Mouse (Mus musculus): Measurements from ENCODE around the gene Hoxa11. TPM values are rescaled to one million over a fixed set of nuclear protein-coding genes. Genes with fewer than 3 reads are reported as not detected.

Hoxa11 gene
- total and polyA plus RNA-seq, 2 experiments from 2014 or later, result not detected

DNA sequence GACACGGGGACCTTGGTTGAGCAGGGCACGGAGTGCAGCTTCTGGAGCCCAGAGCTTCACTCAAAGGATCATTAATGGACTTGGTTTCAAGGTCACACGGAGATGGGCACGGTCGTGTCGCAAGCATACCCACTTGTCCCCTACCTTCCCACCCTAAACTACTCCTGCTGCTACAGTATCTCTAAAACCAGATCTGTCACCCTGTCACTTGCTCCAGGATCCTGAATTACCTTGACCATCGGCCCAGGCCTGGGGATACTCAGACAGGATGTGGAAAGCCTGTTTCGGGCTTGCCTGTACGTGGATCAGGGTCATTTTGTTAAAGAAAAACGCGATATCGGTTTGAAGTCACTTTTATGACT is 35.9 kb downstream of the Hoxa11 start:
- WGBS, result 12% methylated on average over 12 of the region's 12 CpGs
- no peak for TF ChIP-seq CTCF (IDR thresholded peaks at IDR 0.05; ENCODE audit: low read depth)
- Histone ChIP-seq H3K36me3 (ENCODE audit: insufficient read depth, low read length) (no peaks in the 10 kb centered on the region), H3K9me3 (ENCODE audit: low read length) (no peaks in the 10 kb centered on the region), H3K4me2 (ENCODE audit: low read depth, low read length) (no peak overlapping the region), H3K27me3 (ENCODE audit: insufficient read depth, low read length) (peaks cover 86% of the 10 kb centered on the region), H3K9ac (replicated peaks; ENCODE audit: low read length) (no peak overlapping the region), H3K27ac (no peak overlapping the region), H3K4me3 (ENCODE audit: low read length) (peak overlapping the region; percentile 2; the same call in 1 of the 2 replicates), H3K4me1 (ENCODE audit: insufficient read depth, low read length) (no peaks in the 10 kb centered on the region)
- ATAC-seq (no peak), DNase-seq (ENCODE audit: low spot score) (no peak)

DNA sequence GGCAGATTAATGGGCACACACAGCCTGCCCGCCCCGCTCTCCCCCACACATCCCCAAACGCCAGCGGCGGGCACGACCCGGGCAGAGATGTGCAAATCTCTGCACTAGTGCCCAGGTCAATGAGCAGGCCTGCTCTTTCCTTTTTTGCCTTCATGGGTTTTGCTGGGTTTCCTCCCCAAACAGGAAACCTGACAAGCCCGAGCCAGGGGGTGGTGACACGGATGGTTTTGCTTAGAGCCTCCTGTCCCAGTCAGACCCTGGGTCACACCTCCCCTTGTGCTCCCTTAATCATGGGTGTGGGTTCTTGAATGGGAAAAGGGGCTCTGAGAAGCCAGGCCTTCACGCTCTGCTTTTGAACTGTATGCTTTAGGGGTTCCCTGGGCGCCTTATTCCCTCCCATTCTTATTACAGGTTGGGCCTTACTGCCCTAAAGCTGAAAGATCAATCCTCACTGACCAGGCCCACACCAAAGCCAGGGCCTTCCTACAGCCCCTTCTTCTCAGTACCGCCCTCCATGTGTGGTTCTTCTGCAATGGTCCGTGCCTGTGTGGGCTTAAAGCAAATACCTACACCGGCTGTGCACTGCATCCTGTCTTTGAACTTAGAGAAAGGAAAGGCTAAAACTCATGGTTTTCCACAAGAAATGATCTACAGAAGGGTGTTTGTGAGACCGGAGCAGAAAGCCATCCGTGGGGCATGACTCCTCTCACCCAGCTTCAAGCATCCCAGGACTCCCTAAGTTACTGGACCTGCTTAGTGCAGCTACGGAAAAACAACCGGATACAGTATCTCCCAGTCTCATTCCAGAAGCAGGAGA is 36.5 kb downstream of the Hoxa11 start:
- no peak for TF ChIP-seq CTCF (IDR thresholded peaks at IDR 0.05; ENCODE audit: low read depth)
- WGBS, result 9% methylated on average over 18 of the region's 18 CpGs
- no peaks in the 10 kb centered on the region for H3K4me1 ChIP-seq (ENCODE audit: insufficient read depth, low read length)
- H3K36me3 ChIP-seq (ENCODE audit: insufficient read depth, low read length), result no peaks in the 10 kb centered on the region
- H3K4me3 ChIP-seq (ENCODE audit: low read length), result peak overlapping the region; percentile 18
- H3K27me3 ChIP-seq (ENCODE audit: insufficient read depth, low read length), result peaks cover 86% of the 10 kb centered on the region
- ATAC-seq (no peak), DNase-seq (ENCODE audit: low spot score) (no peak)
- peak overlapping the region; percentile 40 for H3K4me2 ChIP-seq (ENCODE audit: low read depth, low read length)
- H3K9ac ChIP-seq (replicated peaks; ENCODE audit: low read length), result no peak overlapping the region
- H3K27ac ChIP-seq, result no peak overlapping the region
- no peaks in the 10 kb centered on the region for H3K9me3 ChIP-seq (ENCODE audit: low read length)

DNA sequence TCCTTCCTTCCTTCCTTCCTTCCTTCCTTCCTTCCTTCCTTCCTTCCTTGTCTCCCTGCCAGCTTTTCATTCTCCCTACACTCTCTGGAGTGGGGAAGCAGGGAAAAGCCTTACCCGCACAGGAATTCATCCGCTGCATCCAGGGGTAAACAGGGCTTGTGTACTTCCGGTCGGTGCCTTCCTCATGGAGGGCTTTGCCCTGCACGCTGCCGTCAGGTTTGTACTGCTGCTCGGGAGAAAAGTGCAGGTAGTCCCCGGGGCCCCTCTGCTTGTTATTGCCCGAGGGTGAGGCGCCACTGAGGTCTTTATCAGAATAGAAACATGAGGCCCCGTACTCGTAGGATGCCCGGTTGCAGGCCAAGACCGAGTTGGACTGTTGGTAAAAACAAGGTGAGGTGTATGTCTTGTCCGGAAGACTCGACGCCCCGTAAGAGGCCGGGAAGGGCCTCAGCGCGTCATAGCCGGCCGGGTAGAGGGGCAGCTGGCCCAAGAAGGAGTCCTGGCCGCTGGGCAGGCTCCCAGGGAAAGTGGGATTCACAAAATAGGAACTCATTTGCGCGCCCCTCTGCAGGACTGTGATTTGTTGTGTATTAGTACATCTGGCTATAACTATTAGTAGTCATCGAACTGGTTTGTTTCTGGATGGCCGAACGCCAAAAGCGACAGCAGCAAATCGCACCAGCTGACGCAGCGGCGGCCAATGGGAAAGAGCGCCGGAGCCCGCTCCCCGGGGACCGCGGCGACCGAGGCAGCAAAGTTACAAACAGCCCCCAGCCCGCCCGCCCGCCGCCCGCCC is 37.3 kb downstream of the Hoxa11 start, which contains the start of gene Hoxa6:
Gene Hoxa6 (minus strand): TSS at position 651 of the 796 bp plus-strand sequence.
- Histone ChIP-seq H3K4me3 (ENCODE audit: low read length) (peak within 1 kb of the TSS; percentile 18), H3K9ac (replicated peaks; ENCODE audit: low read length) (no peak within 1 kb of the TSS), H3K9me3 (ENCODE audit: low read length) (no peaks in the 10 kb centered on the region), H3K4me1 (ENCODE audit: insufficient read depth, low read length) (no peaks in the 10 kb centered on the region), H3K27me3 (ENCODE audit: insufficient read depth, low read length) (peaks cover 85% of the 10 kb centered on the region), H3K4me2 (ENCODE audit: low read depth, low read length) (peak within 1 kb of the TSS; percentile 40), H3K27ac (no peak within 1 kb of the TSS), H3K36me3 (ENCODE audit: insufficient read depth, low read length) (no peaks in the 10 kb centered on the region)
- ATAC-seq (no peak), DNase-seq (ENCODE audit: low spot score) (peak; percentile 59)
- 2% methylated on average over 47 of the region's 47 CpGs for WGBS
- TF ChIP-seq CTCF (IDR thresholded peaks at IDR 0.05; ENCODE audit: low read depth), result no peak

DNA sequence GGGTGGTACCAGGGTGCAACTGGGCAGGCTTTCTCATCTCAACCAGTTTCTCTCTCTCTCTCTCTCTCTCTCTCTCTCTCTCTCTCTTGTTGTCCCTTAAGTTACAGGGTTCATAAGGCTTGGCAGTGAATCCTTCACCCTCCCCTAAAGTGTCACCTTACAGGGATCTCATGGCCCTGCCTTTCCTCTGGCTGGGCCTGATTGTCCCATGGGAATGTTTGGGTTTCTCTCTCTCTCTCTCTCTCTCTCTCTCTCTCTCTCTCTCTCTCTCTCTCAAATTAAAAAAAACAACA is 38.0 kb downstream of the Hoxa11 start:
- no peak overlapping the region for H3K9ac ChIP-seq (replicated peaks; ENCODE audit: low read length)
- DNase-seq (ENCODE audit: low spot score) (no peak), ATAC-seq (no peak)
- H3K4me1 ChIP-seq (ENCODE audit: insufficient read depth, low read length), result no peaks in the 10 kb centered on the region
- no peak overlapping the region for H3K27ac ChIP-seq
- no peaks in the 10 kb centered on the region for H3K36me3 ChIP-seq (ENCODE audit: insufficient read depth, low read length)
- no peak for TF ChIP-seq CTCF (IDR thresholded peaks at IDR 0.05; ENCODE audit: low read depth)
- no peak overlapping the region for H3K4me3 ChIP-seq (ENCODE audit: low read length)
- H3K27me3 ChIP-seq (ENCODE audit: insufficient read depth, low read length), result peaks cover 86% of the 10 kb centered on the region
- H3K4me2 ChIP-seq (ENCODE audit: low read depth, low read length), result no peak overlapping the region
- no peaks in the 10 kb centered on the region for H3K9me3 ChIP-seq (ENCODE audit: low read length)

DNA sequence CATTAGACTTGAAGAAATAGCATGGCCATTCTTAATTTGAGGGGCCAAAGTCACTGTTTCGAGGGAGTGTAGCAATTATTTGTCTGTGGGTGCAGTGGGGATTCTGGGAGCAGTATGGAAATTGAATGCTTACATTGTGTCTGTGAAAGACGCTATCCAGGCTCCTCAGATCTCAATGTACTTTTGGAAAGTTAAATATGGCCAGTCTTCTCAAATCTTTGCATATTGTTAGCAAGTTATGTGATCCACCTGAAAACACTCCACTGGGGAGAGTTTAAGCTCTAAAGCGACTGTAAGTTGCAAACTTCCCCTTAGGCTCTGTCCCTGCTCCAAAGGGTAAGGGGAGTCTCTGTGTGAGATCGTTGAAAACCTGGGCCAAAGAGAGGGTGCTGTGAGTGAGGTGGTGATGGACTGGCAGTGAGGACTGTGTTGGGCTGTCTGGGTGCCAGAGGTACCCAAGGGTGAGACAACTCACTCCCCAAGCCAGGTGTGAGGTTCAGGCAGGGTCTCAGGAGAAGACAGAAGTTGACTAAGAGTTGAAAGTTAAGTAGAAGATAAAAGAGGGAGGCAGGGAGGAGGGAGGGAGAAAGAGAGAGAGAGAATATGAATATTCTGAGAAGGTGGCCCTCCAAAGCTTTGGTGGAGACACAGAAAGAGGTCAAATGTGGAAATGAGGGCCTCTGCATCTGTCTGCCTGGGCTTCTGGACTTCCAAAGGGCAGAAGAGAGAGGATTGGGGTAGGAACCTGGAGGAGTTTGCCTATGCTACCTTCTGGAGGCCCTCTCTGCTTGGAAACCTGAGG is 38.5 kb downstream of the Hoxa11 start:
- no peaks in the 10 kb centered on the region for H3K4me1 ChIP-seq (ENCODE audit: insufficient read depth, low read length)
- 7% methylated on average over 4 of the region's 4 CpGs for WGBS
- no peak overlapping the region for H3K9ac ChIP-seq (replicated peaks; ENCODE audit: low read length)
- peaks cover 86% of the 10 kb centered on the region for H3K27me3 ChIP-seq (ENCODE audit: insufficient read depth, low read length)
- ATAC-seq, result no peak
- no peak overlapping the region for H3K27ac ChIP-seq
- no peak for DNase-seq (ENCODE audit: low spot score)
- no peak for TF ChIP-seq CTCF (IDR thresholded peaks at IDR 0.05; ENCODE audit: low read depth)
- H3K4me2 ChIP-seq (ENCODE audit: low read depth, low read length), result 0 out of 2 replicates have a peak overlapping the region, but pooled peaks have one; percentile 19
- H3K9me3 ChIP-seq (ENCODE audit: low read length), result no peaks in the 10 kb centered on the region
- no peak overlapping the region for H3K4me3 ChIP-seq (ENCODE audit: low read length)
- H3K36me3 ChIP-seq (ENCODE audit: insufficient read depth, low read length), result no peaks in the 10 kb centered on the region
